Mouse (Mus musculus) adrenal gland, adult (tissue): ENCODE measurements around the gene Acsl5.
A peak's percentile ranks its signal among the peaks of the same experiment; 100 is the strongest.

Experiments used
- DNase-seq, 2 experiments: peaks; one replicate each; pipeline ENCODE4 v3.0.0; 2022 to 2023; ENCODE audit warnings: low spot score in 1 of 2; ENCODE audit not compliant: inconsistent age in 2 of 2

The Acsl5 gene

DNA sequence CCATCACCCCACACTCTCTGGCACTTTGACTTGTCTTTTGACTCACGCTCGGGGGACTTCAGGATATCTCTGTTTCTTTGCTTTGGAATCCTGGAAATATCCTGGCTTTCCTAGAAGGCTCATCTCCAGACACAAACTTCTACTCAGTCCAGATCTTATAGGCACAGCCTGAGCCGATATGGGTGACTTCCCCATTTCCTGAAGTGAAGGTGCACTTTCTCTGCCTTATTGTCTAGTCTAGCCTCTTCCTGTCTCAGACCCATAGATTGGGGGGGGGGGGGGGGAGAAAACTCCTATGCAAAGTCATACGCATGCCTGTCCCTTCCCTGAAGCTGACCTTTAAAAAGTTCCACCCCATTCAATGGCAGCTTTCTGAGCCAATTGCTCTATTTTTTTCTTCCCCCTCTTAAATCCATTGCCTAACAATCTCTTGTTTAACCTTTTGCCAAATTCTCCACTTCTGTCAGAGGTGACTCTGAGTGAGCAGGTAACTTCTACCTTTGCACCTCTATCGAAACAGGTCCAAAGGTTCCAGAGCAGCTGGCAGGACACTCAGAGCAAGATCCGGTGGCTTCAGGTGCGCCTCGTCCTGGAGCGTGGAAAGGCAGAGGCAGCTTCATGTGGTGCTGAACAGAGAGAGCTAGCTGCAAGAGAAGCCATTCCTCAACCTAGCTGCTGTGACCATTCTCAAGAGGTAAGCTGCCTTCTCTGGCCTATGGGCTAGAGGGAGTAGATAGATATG lies at the start of gene Acsl5:
TSS of gene Acsl5 (plus strand) at position 556 of the 742 bp plus-strand sequence.
- no peak for DNase-seq

DNA sequence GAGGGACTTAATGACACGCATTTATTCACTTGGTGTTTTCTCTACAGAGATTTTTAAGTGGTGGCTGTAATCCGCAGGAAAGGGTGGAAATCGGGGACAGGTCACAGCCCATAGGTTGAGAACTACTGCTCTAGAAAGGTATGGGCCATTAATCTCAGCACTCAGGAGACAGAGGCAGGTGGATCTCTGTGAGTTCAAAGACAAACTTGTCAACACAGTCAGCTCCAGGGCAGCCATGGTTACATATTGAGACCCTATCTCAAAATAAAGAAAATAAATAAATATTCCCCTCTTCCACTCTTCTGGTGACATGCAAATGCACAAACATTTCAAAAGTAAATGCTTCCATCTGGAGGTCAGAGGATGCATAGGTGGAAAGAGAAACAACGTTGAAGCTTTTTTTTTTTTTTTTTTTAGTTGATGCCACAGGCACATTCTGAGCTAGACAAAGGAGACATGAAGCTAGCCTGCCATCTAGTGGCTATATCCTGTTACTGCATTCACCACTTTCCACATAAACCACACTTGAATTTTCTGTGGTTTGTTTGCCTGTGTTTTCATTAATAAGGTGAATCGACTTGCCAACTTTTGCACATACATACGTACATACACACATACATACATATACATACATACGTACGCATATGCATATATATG lies 45.1 kb upstream of the Acsl5 start:
- peak; percentile 35 to 83 for DNase-seq

GRCm38 (mm10) chr19:55207205-55207604 lies 44.5 kb upstream of the Acsl5 start:
- no peak for DNase-seq

- no peak for DNase-seq
These were observed 43.8 kb upstream of the Acsl5 start for GRCm38 (mm10) chr19:55207746-55208538.

DNA sequence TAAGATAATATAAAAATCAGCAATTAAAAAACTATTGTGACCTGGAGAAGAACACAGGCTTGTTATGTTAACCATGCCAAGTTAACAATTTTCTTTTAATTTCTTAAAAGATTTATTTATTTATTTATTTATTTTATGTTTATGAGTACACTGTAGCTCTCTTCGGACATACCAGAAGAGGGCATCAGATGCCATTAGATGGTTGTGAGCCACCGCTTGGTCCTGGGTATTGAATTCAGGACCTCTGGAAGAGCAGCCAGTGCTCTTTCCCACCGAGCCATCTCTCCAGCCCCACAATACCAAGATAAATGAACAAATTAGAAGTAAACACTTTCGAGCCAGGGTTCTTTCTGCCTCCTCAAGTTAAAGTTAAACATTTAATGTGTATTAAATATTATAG lies 43.1 kb upstream of the Acsl5 start:
- DNase-seq: no peak

DNA sequence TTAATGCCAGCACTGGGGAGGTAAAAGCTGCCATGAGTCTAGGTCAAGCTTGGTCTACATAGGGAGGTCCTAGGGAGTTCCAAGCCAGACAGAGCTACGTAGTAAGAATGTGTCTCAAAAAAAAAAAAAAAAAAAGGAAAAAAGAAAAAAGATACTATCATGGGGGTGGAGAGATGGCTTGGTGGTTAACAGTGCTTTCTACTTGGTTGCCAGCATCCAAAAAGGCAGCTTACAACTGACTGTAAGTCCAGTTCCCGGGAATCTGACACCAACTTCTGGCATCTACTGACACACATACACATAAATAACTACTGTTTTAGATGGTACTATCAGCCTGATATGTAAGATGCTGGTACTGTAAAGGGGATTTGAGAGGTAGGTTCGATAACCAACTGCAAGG lies 42.7 kb upstream of the Acsl5 start:
- no peak for DNase-seq

DNA sequence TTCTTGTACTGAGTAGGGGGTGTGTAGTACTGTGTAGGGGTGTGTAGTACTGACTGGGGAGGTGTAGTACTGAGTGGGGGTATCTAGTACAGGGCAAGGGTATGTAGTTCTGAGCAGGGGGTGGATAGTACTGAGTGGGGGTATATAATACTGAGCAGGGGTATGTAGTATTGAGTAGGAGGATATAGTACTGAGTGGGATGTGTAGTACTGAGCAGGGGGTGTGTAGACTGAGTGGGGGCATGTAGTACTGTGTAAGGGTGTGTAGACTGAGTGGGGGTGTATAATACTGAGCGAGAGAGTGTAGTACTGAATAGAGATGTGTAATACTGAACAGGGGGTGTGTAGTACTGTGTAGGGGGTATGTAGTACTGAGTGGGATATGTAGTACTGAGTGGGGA lies 40.0 kb upstream of the Acsl5 start:
- no peak for DNase-seq

DNA sequence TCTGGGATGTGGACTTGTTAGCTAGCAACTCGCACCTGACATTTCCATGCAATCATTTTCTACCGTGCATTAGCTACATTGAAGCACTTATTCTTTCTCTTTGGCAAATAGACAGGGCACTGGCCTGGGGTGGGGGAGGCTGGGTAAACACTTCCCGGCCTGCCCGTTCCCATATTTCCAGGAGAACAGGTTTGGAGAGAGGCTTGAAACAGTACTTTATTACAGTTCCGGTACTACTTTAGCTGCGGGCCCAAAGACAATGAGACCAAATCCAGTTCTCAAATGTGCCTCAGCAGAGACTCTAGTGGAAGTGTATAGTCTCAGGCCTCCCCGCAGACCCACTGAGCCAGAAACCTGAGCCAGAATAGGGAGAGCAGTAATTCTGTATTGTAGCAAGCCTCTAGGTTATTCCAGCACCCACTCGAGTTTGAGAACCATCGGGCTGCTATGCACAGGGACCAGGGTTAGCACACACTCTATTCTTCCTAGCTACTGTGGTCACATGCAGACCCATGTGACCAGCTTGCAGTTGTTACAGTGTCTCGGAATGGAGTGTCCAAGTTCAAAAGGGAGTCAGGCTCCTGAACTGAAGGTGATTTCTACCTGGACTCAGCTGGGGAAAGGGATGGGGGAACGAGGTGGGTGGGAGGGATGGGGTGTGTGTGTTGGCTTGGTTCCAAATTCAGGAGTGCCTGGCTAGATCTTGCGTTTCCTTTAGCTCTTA lies 38.0 kb upstream of the Acsl5 start:
- no peak for DNase-seq

GRCm38 (mm10) chr19:55216876-55217275 lies 34.9 kb upstream of the Acsl5 start:
- no peak for DNase-seq

GRCm38 (mm10) chr19:55217365-55217764 lies 34.4 kb upstream of the Acsl5 start:
- DNase-seq: no peak

GRCm38 (mm10) chr19:55218192-55218739 lies 33.5 kb upstream of the Acsl5 start:
- peak; percentile 82 to 95 for DNase-seq

DNA sequence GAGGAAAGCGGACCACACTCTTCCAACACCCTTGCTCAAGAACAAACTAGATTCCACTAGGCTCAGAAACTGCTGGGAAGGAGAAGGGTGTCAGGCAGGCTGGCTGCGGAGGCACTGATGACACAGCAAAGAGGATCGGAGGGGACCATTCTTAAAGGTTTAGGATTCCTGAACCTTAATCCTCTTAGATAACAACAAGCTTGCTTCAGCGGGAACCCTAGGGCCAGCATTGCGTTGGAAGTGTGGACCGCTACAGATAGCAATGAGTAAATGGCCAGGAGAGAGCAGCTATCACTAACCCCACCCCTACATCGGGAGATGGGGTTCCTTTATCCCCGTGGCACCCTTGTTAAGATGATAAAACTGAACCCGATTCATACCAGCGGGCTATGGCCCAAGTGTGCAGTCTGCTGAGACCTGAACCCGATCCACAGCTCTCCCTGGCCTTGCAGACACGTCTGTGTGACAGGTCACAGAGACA lies 33.0 kb upstream of the Acsl5 start:
- no peak for DNase-seq

DNA sequence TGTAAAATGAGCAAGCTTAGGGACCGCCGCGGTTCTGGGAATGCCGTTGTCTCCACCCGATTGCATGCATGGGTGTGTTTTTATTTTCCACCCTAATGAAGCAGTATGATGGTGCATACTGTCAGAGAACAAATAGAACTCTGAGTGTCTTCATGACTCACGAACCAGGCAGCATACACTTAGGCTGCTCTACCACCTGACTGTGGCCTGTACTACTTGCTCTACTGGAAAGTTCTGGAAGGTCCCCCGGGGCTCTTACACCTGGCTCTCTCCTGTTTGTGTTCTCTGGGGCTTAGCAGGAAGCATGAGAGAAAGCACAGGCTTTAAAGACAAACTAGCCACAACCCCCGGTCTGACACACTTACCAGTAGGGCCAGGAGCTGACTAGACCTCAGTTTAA lies 32.4 kb upstream of the Acsl5 start:
- no peak for DNase-seq

GRCm38 (mm10) chr19:55221208-55221607 lies 30.5 kb upstream of the Acsl5 start:
- DNase-seq: no peak

GRCm38 (mm10) chr19:55222268-55222667 lies 29.5 kb upstream of the Acsl5 start:
- DNase-seq: no peak

DNA sequence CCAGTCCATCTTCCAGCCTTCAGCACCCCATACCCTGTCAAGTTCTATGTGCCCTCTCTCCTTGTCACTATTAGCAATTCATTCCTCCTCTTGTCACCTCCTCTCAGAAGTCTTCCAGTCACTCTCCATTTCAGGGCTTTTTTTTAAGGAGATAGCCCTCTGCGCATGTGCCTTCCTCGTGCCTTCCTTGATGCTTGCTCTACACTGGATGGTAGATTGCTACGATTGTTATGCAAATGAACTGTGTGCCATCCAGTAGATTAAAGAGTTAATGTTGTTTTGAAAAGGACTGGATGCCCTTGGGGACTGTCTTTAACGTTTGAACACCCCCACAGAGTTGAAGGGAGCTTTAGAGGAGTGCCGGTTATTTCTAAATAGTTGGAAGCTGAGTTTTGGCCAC lies 25.1 kb upstream of the Acsl5 start:
- DNase-seq: no peak

GRCm38 (mm10) chr19:55227135-55227534 lies 24.6 kb upstream of the Acsl5 start:
- DNase-seq: no peak

DNA sequence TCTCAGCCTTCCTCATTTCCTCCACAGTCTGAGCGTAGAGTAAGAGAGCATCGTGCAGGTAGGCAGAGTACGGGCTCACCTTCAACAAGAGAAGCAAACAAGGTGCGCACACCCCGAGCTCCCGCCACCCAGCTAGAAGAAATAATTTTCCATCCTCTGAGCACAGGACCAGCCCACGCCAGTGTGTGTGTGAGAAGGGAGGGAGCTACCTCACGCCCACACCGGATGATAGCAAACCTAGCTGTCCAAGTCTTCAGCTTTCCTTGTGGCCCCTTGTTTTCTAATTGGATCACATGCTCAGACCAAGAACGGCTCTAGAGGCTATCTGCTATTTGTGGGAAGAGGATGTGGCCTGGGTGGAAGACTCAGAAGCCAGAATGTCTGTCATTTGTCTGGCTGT lies 20.7 kb upstream of the Acsl5 start:
- DNase-seq: no peak

DNA sequence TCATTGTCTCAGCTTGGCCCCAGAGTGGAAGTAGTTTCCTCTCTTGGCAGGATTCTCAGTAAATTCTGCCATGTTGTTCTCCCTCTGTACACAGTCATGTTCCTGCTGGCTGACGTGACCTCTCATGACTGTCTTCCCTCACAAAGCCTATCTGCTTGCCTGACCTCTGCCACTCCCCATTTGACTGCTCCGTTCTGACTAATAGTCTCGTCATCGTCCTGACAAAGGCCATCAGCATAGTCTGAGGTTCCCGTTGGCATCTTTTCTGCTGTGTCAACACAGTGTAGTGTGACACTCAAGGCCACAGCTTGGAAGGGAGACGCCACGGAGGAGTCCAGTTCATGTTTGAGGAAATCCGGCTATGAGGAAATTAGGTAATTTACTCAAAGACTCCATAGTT lies 19.6 kb upstream of the Acsl5 start:
- peak; percentile 87 to 93 for DNase-seq

DNA sequence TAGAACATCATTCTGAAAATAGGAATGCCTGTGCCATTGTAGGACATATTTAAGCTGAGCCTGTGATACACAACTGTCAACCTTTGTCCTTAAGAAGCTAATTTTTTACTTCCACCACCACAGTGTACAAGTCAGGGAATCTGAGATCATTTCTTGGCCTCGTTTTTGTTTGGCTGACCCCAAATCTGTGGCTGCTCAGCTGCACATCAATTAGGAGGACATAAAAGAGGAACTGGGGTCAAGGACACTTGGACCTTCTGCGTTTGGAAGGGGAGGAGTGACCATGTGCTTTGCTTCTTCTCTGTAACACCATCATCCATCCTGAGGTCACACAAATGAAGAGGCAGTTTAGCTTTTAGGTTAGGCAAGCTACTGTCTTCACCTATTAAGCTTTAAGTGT lies 15.7 kb upstream of the Acsl5 start:
- DNase-seq: peak; percentile 41 to 67

DNA sequence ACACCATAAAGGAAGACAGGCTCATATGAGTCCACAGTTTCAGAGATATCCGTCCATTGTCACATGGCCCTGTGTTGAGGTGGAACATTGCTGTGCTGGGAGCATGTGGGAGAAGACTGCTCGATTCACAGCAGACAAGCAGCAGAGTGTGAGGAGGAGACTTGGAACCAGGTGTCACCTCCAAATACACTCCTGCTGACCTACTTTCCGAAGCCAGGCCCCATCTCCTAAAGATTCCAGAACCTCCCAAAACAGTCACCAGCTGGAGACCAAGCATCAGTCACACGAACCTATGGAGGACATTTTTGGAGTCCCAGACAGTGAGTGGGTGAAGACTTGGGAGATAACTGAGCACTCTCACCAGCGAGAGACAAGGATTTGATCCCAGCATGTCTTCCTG lies 15.2 kb upstream of the Acsl5 start:
- DNase-seq: no peak
